Mouse (Mus musculus): ENCODE measurements around the gene Sipa1l1. TPM values are rescaled to one million over a fixed set of nuclear protein-coding genes. Genes with fewer than 3 reads are reported as not detected.

The Sipa1l1 gene
- total RNA-seq, 2 experiments from 2014 or later = 26.6 to 43.1 TPM

DNA sequence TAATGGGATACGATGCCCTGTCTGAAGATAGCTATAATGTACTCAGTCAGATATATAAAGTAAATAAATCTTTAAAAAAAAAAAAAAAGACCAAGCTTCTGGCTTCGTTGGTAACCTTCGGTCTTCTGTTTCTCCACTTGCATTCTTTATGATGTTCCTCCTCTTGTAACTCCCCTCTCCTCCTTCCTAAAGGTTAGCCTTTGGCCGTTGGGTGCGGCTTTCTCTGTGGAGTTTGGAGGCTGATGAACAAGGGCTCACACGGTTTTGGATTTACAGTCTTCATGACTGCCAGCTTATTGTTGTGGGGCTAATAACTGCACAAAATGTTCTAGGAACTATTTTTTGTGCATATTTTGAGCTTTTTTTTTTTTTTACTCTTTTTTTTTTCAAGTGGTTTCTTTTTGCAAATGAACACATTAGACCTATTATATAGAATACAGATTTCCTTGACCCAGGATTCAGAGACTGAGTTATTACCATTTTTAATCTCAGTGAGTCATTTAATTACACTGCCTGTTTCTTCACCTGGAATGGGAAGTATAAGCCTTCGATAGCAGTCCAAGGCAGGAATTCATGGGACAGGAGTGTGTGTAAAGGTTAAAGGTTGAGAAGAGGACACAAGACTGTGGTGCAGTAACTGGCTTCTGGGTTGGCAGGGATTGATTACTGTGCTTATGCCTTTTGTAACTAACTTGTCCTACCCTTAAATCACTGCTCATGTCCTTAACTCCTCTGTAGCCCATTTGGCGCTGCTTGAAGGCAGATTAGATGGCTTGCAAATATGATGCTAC, 37.9 kb downstream of the Sipa1l1 start:
- no peak for ATAC-seq (replicated peaks; ENCODE audit: poor library complexity, severe bottlenecking)

DNA sequence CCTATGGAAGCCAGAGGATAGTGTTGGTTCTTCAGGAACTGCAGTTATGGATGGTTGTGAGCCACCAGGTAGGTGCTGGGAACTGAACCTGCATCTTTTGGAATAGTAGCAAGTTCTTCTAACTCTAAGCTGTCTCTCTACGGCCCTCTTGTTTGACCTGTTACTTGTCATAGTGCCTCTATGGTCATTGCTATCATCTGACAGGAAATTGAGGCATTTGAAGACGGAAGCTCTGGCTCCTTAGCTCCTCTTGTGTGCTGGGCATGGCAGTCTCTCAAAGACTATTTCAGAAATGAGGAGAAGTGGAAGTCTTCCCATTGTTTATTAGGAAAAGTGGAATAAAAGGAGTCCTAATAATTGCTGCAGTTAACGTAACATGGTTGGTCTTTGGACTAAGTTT, 38.9 kb downstream of the Sipa1l1 start:
- ATAC-seq (replicated peaks; ENCODE audit: poor library complexity, severe bottlenecking) = peak; percentile 42

DNA sequence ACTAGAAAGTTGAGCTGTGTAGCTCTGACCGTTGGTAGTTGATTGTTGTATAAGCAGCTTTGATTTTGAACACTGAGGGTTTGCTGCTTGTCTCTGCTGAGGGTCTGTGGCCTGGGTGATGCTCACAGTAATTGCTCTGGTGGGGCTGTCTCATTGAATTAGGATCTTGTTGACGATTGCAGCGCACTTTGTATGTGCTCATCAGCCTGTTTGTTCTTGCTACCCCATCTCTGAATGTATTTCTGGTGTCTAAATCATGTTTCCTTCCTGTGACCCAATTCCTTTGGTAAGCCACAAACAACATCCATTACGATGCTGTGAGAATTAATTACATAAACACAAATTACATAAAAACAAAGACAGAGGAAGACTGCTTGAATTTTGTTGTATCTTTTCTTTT, 39.5 kb downstream of the Sipa1l1 start:
- peak; percentile 89 for ATAC-seq (replicated peaks; ENCODE audit: poor library complexity, severe bottlenecking)

DNA sequence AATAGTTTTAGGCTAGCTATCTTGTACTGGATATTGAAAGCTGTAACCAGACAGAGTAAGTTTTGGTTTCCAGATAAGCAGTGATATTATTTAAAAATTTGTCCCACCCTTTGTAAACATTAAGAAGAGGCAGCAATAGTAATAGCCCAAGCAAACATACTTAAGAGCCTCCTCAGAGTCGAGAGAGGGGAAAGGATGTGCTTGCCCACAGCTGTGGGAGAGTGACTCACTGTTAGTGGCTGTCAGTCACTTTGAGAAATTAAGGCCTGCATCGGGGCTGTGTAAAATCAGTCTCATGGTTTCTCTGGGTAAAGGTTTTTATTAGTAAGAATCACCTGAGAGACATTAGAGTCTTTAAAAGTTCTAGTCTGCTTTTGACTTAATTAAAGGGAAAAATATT, 40.6 kb downstream of the Sipa1l1 start:
- ATAC-seq (replicated peaks; ENCODE audit: poor library complexity, severe bottlenecking) = no peak

DNA sequence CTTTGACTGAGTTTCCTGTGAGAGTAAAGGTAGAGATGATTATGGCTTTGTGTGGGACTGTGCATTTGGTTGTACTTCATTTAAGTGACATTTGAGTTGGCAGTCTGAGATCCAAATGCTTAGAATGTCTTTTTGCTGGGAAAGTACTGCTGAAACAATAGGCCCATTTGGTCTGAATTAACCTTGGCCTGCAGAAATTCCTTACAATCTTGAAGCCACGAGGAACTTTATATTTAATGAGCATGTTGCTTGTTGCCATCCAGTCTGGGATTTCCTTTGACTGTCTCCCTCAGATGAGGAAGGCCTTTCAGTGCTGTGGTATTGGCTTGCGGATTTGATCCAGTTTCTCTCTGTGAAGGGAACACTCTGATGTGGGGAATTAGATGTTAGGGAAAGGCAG, 43.9 kb downstream of the Sipa1l1 start:
- ATAC-seq (replicated peaks; ENCODE audit: poor library complexity, severe bottlenecking) = no peak

DNA sequence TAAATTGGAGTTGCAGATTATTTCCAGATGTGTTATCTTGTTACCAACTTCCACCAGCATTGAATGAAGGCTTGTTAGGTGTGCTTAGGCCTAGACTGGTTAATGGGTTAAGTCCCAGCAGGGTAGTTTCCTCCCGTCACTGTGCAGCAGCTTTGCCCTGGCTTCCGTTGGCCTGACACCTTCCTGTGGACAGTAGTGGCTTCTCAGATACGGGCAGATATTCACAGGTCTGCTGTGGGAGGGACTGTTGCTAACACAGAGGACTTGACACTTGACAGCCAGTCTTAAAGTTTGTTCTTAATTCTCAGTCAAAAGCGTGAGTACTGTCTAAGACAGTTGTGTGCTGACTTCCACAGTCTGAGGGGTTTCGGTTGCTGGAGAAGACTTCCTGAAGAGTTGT, 45.8 kb downstream of the Sipa1l1 start:
- ATAC-seq (replicated peaks; ENCODE audit: poor library complexity, severe bottlenecking) = no peak

DNA sequence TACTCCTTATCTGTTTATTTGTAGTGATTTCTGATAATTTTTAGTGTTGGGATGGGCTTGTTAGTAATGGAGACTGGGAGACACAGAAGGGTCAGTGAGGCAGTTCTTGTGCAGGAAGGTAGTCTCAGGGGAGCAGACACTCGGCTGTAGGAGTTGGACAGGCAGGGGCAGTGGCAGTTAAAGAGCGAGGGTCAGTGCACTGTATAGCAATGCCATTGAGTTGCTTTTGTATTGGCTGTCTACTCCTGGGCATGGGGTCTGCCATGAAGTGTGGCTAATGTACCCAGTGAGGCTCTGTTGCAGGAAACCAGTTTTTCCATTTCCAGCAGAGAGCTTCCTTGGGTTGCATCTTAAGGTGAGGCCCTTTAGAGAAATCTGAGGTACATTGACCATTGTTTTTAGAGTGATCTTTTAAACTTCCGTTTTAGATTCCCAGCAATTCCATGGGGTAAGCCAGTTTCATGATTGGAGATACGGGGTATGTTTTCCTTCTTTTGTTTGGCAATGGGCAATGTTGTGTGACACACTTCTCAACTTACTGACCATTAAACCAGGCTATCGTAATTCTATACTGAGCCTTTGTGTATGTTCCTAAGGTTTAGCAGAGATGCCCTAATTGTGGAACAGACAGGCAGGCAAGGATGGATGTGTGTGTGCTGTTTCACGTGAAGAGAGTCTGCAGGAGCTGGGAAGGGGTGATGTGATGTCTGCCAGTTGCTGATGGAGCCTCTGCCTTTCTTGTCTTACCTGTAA, 47.9 kb downstream of the Sipa1l1 start:
- ATAC-seq (replicated peaks; ENCODE audit: poor library complexity, severe bottlenecking) = no peak

DNA sequence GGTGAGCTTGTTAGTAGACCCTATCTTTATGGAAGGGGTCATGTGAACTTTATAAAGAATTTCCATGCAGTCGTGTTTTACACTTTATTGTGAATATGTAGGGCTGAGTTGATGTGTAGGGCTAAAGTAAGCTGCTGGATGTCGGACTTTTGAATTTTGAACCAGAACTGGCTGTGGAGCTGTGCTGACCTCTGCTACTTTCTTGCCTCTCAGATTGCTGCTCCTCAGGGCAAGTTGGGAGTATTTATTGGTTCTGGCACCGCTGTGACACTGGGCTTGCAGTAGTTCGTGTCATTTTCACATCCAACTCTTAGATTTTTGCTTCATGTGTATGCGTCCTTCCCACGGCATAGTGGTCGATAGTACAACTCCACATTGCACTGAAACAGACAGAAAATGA, 49.1 kb downstream of the Sipa1l1 start:
- ATAC-seq (replicated peaks; ENCODE audit: poor library complexity, severe bottlenecking) = no peak

DNA sequence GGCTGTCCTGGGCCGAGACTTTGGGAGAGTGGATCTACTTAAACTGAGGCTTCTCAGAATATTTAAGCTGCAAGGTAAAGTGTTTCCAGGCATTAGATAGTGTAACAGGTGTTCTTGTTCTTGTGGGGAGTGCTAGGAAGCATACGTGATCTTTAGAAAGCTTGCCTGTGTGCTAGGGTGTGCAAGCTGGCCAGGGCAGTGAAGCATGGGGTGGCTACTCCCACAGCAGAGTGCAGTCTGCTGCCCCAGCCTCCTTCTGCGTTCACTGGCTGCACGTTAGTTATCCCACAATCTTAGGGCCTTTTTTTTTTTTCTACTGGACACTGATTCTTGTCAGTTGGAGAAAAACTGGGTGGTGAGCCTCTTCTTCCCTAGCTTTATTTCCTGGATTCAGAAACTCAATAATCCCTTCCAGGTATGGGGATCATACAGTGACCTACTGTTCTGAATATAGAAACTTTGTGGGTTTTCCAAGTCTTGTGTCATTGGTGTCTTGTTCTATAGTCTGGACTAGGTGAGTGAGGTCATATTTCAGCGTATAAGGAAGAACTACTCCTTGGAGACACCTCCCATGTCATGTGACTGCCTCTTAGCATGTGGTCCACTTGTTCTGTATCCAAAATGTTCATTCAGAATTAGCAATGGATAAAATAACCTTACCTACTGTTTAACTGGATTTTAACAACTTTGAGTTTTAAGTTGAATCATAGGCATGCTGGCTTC, 51.4 kb downstream of the Sipa1l1 start:
- ATAC-seq (replicated peaks; ENCODE audit: poor library complexity, severe bottlenecking) = no peak

DNA sequence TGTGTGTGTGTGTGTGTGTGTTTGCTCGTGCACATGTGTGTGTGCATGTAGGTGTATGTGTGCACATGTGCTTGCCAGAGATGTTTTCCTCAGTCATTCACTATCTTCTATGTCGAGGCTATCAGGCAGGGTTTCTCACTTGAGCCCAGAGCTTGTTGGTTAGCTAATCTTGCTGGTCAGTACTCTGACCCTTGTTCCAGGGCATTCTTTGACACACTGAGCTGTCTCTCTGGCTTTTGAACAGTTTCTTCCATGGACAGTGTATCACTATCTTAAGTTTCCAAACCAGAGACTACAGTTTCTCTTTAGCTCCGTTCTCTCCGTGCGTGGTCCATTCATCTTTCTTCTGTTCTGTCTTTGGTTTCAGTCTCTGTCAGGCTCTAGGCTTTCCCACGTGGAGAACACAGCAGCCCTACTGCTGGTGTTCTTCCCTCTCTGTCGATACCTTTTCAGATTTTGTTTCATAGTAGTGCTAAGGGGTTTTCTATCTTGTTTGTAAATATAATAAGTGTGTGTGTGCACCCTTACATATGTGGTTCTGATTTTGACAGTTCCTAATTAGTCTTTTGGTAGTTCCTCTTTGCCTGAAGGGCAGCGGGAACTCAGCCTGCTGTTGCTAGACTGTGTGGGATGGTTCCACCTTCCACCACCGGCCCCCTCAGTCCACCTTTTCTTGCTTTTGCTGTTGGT, 54.2 kb downstream of the Sipa1l1 start:
- ATAC-seq (replicated peaks; ENCODE audit: poor library complexity, severe bottlenecking) = peak; percentile 28

DNA sequence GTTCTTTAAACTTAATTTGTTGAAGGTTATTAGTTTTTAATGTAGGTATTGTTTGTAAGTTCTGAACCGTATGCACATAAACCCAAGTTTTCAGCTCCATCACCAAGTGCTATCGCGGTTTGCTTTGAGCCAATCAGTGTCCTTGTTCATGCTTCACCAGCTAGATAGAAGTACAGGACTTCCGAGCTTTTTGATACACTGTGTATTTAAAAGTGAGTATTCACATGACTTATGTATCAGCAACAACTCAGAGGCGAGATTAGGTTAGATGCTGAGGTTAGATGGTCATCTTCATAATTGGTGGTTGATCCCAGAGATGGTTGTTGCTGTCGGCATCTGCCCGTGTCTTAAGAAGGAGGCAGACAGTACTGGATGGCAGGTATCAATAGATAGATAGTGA, 55.7 kb downstream of the Sipa1l1 start:
- no peak for ATAC-seq (replicated peaks; ENCODE audit: poor library complexity, severe bottlenecking)

DNA sequence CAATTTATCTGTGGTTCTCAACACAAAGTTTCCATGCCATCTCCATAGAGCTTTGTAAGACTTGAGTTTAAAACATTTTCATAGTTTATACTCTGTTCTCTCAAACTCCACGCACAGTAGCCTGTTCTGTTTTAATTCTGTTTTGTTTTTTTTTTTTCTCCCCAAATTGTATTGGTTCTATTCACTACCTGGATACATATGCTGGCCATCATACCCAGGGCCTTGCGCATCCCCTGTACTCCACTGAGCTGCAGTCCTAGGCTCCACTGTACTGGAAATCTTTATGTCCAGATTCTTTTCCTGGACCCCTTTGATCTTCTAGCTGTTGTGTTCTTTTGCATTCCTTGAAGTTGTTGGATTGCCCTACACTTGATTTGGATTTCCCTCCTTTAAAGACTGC, 56.2 kb downstream of the Sipa1l1 start:
- no peak for ATAC-seq (replicated peaks; ENCODE audit: poor library complexity, severe bottlenecking)

DNA sequence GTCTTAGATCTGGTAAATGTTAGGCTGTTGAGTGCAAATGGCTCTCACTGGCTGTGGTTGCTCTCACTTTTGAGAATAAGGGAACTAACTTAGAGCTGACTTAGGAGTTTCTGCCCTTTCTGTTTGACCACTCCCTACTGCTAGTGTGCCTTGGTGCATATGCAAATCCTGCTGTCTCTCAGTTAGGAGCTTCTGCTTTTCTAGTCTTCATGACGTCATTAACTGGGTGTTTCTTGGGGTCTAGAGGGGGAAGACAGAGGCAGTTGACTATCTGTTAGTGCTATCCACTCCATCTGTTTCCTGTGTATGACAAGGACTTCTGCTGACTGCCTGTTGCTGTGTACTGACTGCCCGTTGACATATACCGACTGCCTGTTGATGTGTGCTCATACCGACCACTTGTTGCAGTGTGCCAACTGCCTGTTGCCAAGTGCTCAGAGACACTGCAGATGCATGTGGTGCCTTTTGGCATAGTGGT, 56.7 kb downstream of the Sipa1l1 start:
- ATAC-seq (replicated peaks; ENCODE audit: poor library complexity, severe bottlenecking) = peak; percentile 95

DNA sequence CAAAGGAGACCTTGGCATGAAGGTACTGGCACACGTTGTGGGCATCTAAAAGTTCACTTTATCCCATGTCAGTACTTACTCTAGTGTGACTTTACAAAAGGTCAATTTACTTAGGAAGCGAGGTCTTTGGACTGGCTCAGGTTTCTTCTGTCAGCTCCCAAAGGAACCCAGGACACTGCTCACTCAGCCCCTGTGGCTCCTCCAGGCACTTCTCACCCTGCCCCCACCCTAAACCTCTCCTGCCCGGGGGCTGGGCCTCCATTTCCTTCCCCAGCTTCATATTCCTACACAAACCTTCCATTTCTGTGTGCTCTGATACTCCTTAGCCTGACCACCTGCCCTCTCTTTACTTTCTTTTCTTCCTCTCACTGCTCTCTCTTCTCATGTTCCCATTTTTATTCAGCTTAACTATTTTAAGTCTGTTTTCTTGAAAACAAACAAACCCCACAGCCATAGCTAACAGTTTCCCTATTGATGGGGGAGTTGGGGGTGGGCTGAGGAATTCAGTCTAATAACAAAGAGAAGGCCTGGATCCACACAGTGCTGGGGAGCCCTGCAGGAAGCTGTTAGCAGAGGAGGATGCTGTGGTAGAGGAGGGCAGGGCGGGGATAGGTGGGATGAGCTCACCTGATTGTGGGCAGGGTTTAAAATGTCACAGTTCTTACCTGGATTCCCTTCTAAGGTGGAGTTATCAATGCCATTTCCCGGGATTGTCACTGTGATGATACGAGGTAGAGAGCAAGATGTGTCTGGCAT, 57.4 kb downstream of the Sipa1l1 start:
- ATAC-seq (replicated peaks; ENCODE audit: poor library complexity, severe bottlenecking) = no peak

DNA sequence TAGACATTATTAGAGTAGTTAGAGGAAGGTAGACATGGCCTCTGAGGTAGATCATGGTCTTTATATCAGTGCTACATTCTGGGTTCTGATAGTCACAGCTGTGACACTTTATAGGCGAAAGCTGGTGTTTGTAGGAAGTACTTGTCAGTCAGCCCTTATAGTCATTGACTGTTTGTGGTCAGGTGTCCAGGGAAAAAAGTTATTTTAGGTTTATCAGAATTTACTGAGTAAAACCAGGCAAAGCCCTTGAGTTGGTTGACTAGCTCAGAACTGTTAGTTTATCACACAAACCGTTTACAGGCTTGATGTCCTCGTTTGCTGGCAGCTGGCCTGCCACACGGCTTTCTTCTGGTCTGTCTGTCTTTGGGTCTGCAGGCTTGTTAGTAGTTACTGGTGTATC, 61.0 kb downstream of the Sipa1l1 start:
- ATAC-seq (replicated peaks; ENCODE audit: poor library complexity, severe bottlenecking) = no peak

DNA sequence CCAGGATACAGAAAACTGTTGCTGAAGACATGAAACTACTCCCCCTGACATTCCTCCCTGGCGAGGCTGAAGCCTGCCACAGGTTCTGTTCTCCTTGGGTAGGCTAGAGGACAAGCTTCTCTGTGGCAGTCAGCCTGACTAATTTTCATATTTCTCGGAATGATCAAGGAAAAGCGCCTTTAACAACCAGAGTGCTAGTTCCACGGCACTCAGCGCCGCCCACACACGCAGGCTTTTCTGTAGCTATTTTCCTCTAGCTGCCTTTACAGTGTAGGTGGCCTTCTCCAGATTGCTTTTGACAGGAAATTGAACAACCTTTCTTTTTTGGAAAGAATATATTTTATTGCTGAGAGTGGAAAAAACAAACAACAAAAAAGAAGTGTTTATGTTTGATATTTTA, 62.1 kb downstream of the Sipa1l1 start:
- no peak for ATAC-seq (replicated peaks; ENCODE audit: poor library complexity, severe bottlenecking)

DNA sequence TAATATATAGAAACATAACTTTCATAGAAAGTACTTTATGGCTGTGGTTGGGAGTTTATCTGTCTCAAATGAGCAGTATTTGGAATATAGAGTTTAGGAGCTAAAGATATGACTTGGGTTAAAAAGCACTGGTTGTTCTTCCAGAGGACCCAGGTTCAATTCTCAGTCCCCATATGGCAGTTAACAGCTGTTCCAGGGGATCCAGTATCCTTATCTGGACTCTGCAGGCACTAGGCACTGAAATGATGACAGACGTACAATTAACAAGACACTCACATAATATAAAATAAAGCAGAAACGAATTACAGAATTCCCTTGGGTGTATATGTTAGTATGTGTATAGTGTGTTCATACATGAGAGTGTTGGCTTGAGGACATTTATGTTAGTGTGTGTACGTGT, 64.1 kb downstream of the Sipa1l1 start:
- ATAC-seq (replicated peaks; ENCODE audit: poor library complexity, severe bottlenecking) = no peak

DNA sequence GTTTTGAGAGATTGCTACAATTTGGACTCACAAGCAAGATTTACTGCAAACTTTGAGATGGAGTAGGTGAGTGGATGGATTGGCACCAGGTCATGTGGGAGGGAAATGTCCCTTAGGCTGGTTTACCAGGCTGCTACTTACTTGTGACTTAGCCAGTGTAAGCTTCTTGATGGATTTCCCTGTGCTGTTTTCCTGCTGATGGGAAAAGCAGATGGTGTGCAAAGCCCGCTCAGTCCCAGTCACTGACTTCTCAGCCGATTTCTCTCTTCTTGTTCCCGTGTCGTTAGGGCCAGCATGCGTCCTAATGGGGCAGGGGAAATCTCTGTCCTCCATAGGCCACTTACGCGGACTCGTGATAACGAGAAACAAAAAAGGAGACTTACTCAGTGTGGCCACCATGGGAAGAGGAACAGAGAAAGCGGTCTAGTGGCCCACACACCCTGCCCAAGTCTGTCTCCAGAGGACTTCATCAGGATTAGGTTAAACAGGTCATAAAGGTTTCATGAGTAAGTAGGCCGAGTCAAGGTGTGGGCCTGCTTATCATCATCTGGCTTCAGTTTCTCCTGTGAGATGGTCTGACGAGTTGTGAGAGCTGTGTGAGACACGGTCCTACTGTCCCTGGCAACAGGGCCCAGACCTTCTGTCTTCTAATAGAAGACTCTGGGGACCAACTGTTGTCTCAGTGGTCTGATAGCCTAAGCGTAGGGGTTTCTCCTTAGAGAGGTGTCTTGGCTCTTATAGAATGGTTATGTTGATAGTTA, 65.5 kb downstream of the Sipa1l1 start:
- no peak for ATAC-seq (replicated peaks; ENCODE audit: poor library complexity, severe bottlenecking)

DNA sequence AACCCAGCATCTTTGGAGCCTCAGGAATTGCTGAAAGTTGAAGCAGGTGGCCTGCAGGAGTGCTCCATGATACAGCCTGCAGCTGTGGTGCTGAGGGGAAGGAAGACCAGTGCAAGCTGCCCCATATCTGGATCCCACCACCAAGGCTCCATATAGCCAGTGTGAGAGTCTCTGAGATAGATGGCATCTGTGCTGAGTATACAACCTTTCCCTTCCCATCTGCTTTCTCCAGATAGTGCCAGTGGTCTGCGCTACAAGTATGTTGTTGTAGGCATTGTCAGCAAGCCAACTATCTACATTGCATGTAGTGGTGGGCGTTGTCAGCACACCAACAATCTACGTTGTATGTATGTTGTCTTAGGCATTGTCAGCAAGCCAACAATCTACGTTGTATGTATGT, 68.0 kb downstream of the Sipa1l1 start:
- ATAC-seq (replicated peaks; ENCODE audit: poor library complexity, severe bottlenecking) = no peak

Data from granulocyte monocyte progenitor cell, adult 5-6 weeks (primary cell).